Mouse (Mus musculus): ENCODE measurements at regions not wholly inside any gene's neighbourhood (a gene's known extent, or its start where the extent isn't known, plus 50 kb on each side); places are given as distances from the start of the nearest gene placed in this dataset.
"Not testable (repeated sequence)": the region's sequence is repeated elsewhere in the genome, so short reads cannot be mapped to it uniquely, and the experiment has no call there.

GRCm38 (mm10) chrX:31170786-31171185 lies 53.3 kb downstream of the Btbd35f29 start:
- DNase-seq (ENCODE audit: low spot score); H3K36me3 ChIP-seq; H3K4me3 ChIP-seq; H3K27ac ChIP-seq; H3K27me3 ChIP-seq (ENCODE audit: insufficient read depth, poor library complexity, severe bottlenecking); H3K4me1 ChIP-seq: not testable (repeated sequence)
- H3K9me3 ChIP-seq: peaks cover 20% of the 10 kb centered on the region
- 84% methylated on average over 14 of the region's 14 CpGs for WGBS

- peaks cover 14% of the 10 kb centered on the region for H3K9me3 ChIP-seq
- H3K27me3 ChIP-seq (ENCODE audit: insufficient read depth, poor library complexity, severe bottlenecking); H3K4me1 ChIP-seq; H3K4me3 ChIP-seq; H3K36me3 ChIP-seq; H3K27ac ChIP-seq: not testable (repeated sequence)
- peak; percentile 20 for DNase-seq (ENCODE audit: low spot score)
- 80% methylated on average over 10 of the region's 10 CpGs for WGBS
Observed at GRCm38 (mm10) chrX:31175549-31175948, 58.1 kb downstream of the Btbd35f29 start.

- not testable (repeated sequence) for H3K4me3 ChIP-seq; H3K27ac ChIP-seq; H3K27me3 ChIP-seq (ENCODE audit: insufficient read depth, poor library complexity, severe bottlenecking); H3K4me1 ChIP-seq; H3K36me3 ChIP-seq
- peaks cover 14% of the 10 kb centered on the region for H3K9me3 ChIP-seq
- peak; percentile 11 for DNase-seq (ENCODE audit: low spot score)
- WGBS: 83% methylated on average over 8 of the region's 8 CpGs
Observed at GRCm38 (mm10) chrX:31176137-31176536, 58.7 kb downstream of the Btbd35f29 start.

Data from heart, embryonic 10.5 days (tissue).